Mouse (Mus musculus): Measurements from ENCODE around the gene Pts. TPM values are rescaled to one million over a fixed set of nuclear protein-coding genes. Genes with fewer than 3 reads are reported as not detected.

Pts gene
- total and polyA plus RNA-seq, 3 experiments = 35.4 to 89.4 (median 37.9) TPM

- Histone ChIP-seq H3K4me1 (ENCODE audit: control insufficient read depth in 1 of 2, insufficient read depth in 2 of 2) (no peaks in the 10 kb centered on the region), H3K4me3 (replicated peaks in 1 of 3; ENCODE audit: low read depth in 2 of 3, low read length in 2 of 3, poor library complexity in 1 of 3) (no peak overlapping the region), H3K27ac (ENCODE audit: insufficient read depth, low read depth) (no peak overlapping the region), H3K9ac (ENCODE audit: insufficient read depth, low read depth) (no peak overlapping the region), H3K79me2 (replicated peaks; ENCODE audit: control insufficient read depth, extremely low read depth, insufficient read depth, poor library complexity, severe bottlenecking) (no peaks in the 10 kb centered on the region), H3K27me3 (replicated peaks) (no peaks in the 10 kb centered on the region), H3K36me3 (replicated peaks in 1 of 2; ENCODE audit: control insufficient read depth in 1 of 2, insufficient read depth in 1 of 2, low read length in 1 of 2) (no peaks in the 10 kb centered on the region), H3K4me2 (ENCODE audit: insufficient read depth, low read depth, poor library complexity, severe bottlenecking) (no peak overlapping the region), H3K9me3 (replicated peaks; ENCODE audit: low read length) (no peaks in the 10 kb centered on the region)
- dilution Hi-C loops (cut with MboI; ENCODE audit: extremely low pct_ligation_motif_present, extremely low pct_unique_long_range_greater_than_20kb, low sequenced_read_pairs) (no loop called here), in situ Hi-C loops (cut with MboI; ENCODE audit: low pct_ligation_motif_present, low pct_unique_long_range_greater_than_20kb, low sequenced_read_pairs) (no loop called here)
- no peak for DNase-seq (ENCODE audit: extremely low read depth)
- no peak for TF ChIP-seq ETS1 (conservative IDR thresholded peaks at IDR 0.05; ENCODE audit: low read depth, low read length)
- TF ChIP-seq RCOR1 (conservative IDR thresholded peaks at IDR 0.05; ENCODE audit: low read depth, low read length) = no peak
- no peak for TF ChIP-seq MAFK (IDR thresholded peaks at IDR 0.05; ENCODE audit: insufficient replicate concordance, low read length)
- TF ChIP-seq CHD2 (IDR thresholded peaks at IDR 0.05; ENCODE audit: low read length) = no peak
Measured at GRCm38 (mm10) chr9:50569599-50570525, 41.3 kb upstream of the Pts start.

GRCm38 (mm10) chr9:50567881-50568280 lies 39.4 kb upstream of the Pts start:
- Histone ChIP-seq H3K4me2 (ENCODE audit: insufficient read depth, low read depth, poor library complexity, severe bottlenecking) (no peak overlapping the region), H3K27me3 (replicated peaks) (no peaks in the 10 kb centered on the region), H3K27ac (ENCODE audit: insufficient read depth, low read depth) (no peak overlapping the region), H3K9me3 (replicated peaks; ENCODE audit: low read length) (no peaks in the 10 kb centered on the region), H3K79me2 (replicated peaks; ENCODE audit: control insufficient read depth, extremely low read depth, insufficient read depth, poor library complexity, severe bottlenecking) (no peaks in the 10 kb centered on the region), H3K9ac (ENCODE audit: insufficient read depth, low read depth) (no peak overlapping the region), H3K4me1 (ENCODE audit: control insufficient read depth in 1 of 2, insufficient read depth in 2 of 2) (no peaks in the 10 kb centered on the region), H3K4me3 (replicated peaks in 1 of 3; ENCODE audit: low read depth in 2 of 3, low read length in 2 of 3, poor library complexity in 1 of 3) (no peak overlapping the region), H3K36me3 (replicated peaks in 1 of 2; ENCODE audit: control insufficient read depth in 1 of 2, insufficient read depth in 1 of 2, low read length in 1 of 2) (no peaks in the 10 kb centered on the region)
- dilution Hi-C loops (cut with MboI; ENCODE audit: extremely low pct_ligation_motif_present, extremely low pct_unique_long_range_greater_than_20kb, low sequenced_read_pairs) (no loop called here), in situ Hi-C loops (cut with MboI; ENCODE audit: low pct_ligation_motif_present, low pct_unique_long_range_greater_than_20kb, low sequenced_read_pairs) (no loop called here)
- no peak for DNase-seq (ENCODE audit: extremely low read depth)
- TF ChIP-seq MAFK (IDR thresholded peaks at IDR 0.05; ENCODE audit: insufficient replicate concordance, low read length) = no peak
- TF ChIP-seq UBTF (IDR thresholded peaks at IDR 0.05; ENCODE audit: low read depth, low read length) = no peak
- no peak for TF ChIP-seq USF1 (IDR thresholded peaks at IDR 0.05; ENCODE audit: low read depth, low read length)
- no peak for TF ChIP-seq MAZ (IDR thresholded peaks at IDR 0.05; ENCODE audit: low read depth, low read length)
- no peak for TF ChIP-seq GABPA (IDR thresholded peaks at IDR 0.05; ENCODE audit: insufficient replicate concordance, low read depth, low read length)
- no peak for TF ChIP-seq SMC3 (IDR thresholded peaks at IDR 0.05; ENCODE audit: low read depth, low read length)
- TF ChIP-seq CHD2 (IDR thresholded peaks at IDR 0.05; ENCODE audit: low read length) = no peak
- no peak for TF ChIP-seq BHLHE40 (IDR thresholded peaks at IDR 0.05; ENCODE audit: low read depth, low read length)

- Histone ChIP-seq H3K27ac (ENCODE audit: insufficient read depth, low read depth) (no peak overlapping the region), H3K9me3 (replicated peaks; ENCODE audit: low read length) (no peaks in the 10 kb centered on the region), H3K4me2 (ENCODE audit: insufficient read depth, low read depth, poor library complexity, severe bottlenecking) (no peak overlapping the region), H3K4me1 (ENCODE audit: control insufficient read depth in 1 of 2, insufficient read depth in 2 of 2) (no peaks in the 10 kb centered on the region), H3K27me3 (replicated peaks) (no peaks in the 10 kb centered on the region), H3K79me2 (replicated peaks; ENCODE audit: control insufficient read depth, extremely low read depth, insufficient read depth, poor library complexity, severe bottlenecking) (no peaks in the 10 kb centered on the region), H3K9ac (ENCODE audit: insufficient read depth, low read depth) (no peak overlapping the region), H3K36me3 (replicated peaks in 1 of 2; ENCODE audit: control insufficient read depth in 1 of 2, insufficient read depth in 1 of 2, low read length in 1 of 2) (no peaks in the 10 kb centered on the region), H3K4me3 (replicated peaks in 1 of 3; ENCODE audit: low read depth in 2 of 3, low read length in 2 of 3, poor library complexity in 1 of 3) (no peak overlapping the region)
- dilution Hi-C loops (cut with MboI; ENCODE audit: extremely low pct_ligation_motif_present, extremely low pct_unique_long_range_greater_than_20kb, low sequenced_read_pairs) = no loop called here
- in situ Hi-C loops (cut with MboI; ENCODE audit: low pct_ligation_motif_present, low pct_unique_long_range_greater_than_20kb, low sequenced_read_pairs) = no loop called here
- DNase-seq (ENCODE audit: extremely low read depth) = no peak
- TF ChIP-seq SIN3A (IDR thresholded peaks at IDR 0.05; ENCODE audit: low read length) = no peak
- no peak for TF ChIP-seq BHLHE40 (IDR thresholded peaks at IDR 0.05; ENCODE audit: low read depth, low read length)
Measured at GRCm38 (mm10) chr9:50567372-50567771, 38.8 kb upstream of the Pts start.

Measured in CH12.LX (cell line).